Mouse (Mus musculus) MN1 (cell line): Measurements from ENCODE around the gene Gm10130.
"Not testable (repeated sequence)": the region's sequence is repeated elsewhere in the genome, so short reads cannot be mapped to it uniquely, and the experiment has no call there.

Experiments
- DNase-seq: peaks from one replicate; pipeline ENCODE4 v3.0.0-alpha.2; 2016; ENCODE audit warnings: low spot score

The Gm10130 gene

GRCm38 (mm10) chr2:150323402-150323801 lies at the start of gene Gm10130:
Gene Gm10130 (plus strand): TSS chr2:150323702.
- DNase-seq, result no peak

- no peak for DNase-seq
Measured at GRCm38 (mm10) chr2:150293669-150294068, 29.8 kb upstream of the Gm10130 start.

GRCm38 (mm10) chr2:150299096-150299495 lies 24.4 kb upstream of the Gm10130 start:
- no peak for DNase-seq

- DNase-seq, result no peak
Measured at GRCm38 (mm10) chr2:150307183-150307773, 16.2 kb upstream of the Gm10130 start.

GRCm38 (mm10) chr2:150310952-150311884 lies 12.3 kb upstream of the Gm10130 start:
- peak; percentile 94 for DNase-seq

- no peak for DNase-seq
Measured at GRCm38 (mm10) chr2:150316140-150316539, 7.4 kb upstream of the Gm10130 start.

GRCm38 (mm10) chr2:150318973-150319372 lies 4.5 kb upstream of the Gm10130 start:
- no peak for DNase-seq

GRCm38 (mm10) chr2:150357136-150357535 lies 33.6 kb downstream of the Gm10130 start:
- not testable (repeated sequence) for DNase-seq

- DNase-seq, result peak; percentile 90
Measured at GRCm38 (mm10) chr2:150362113-150362877, 38.8 kb downstream of the Gm10130 start, which contains the start of gene 3300002I08Rik. Gene 3300002I08Rik (minus strand): TSS chr2:150362765.

- no peak for DNase-seq
Measured at GRCm38 (mm10) chr2:150362878-150363229, 39.4 kb downstream of the Gm10130 start.

GRCm38 (mm10) chr2:150385553-150386106 lies 62.1 kb downstream of the Gm10130 start:
- DNase-seq, result not testable (repeated sequence)

- DNase-seq, result no peak
Measured at GRCm38 (mm10) chr2:150390198-150390597, 66.7 kb downstream of the Gm10130 start.

- DNase-seq, result not testable (repeated sequence)
Measured at GRCm38 (mm10) chr2:150412146-150412545, 88.6 kb downstream of the Gm10130 start.
